Mouse (Mus musculus): ENCODE data around the gene Ccdc167.
"Not testable (repeated sequence)": the region's sequence is repeated elsewhere in the genome, so short reads cannot be mapped to it uniquely, and the experiment has no call there.

The Ccdc167 gene

GRCm38 (mm10) chr17:29719628-29720575 lies 3.1 kb upstream of the Ccdc167 start:
- peak; percentile 94 for DNase-seq (ENCODE audit: low read depth, low spot score)

- DNase-seq (ENCODE audit: low read depth, low spot score): peak; percentile 51
Observed at GRCm38 (mm10) chr17:29718660-29719059, 1.8 kb upstream of the Ccdc167 start.

- DNase-seq (ENCODE audit: low read depth, low spot score): not testable (repeated sequence)
Observed at GRCm38 (mm10) chr17:29713734-29714133, 3.1 kb downstream of the Ccdc167 start.

- DNase-seq (ENCODE audit: low read depth, low spot score): peak; percentile 81
Observed at GRCm38 (mm10) chr17:29712565-29712964, 4.3 kb downstream of the Ccdc167 start.

- DNase-seq (ENCODE audit: low read depth, low spot score): no peak
Observed at GRCm38 (mm10) chr17:29711745-29712431, 5.0 kb downstream of the Ccdc167 start.

GRCm38 (mm10) chr17:29711076-29711744 lies 5.6 kb downstream of the Ccdc167 start:
- DNase-seq (ENCODE audit: low read depth, low spot score): no peak

- no peak for DNase-seq (ENCODE audit: low read depth, low spot score)
Observed at GRCm38 (mm10) chr17:29710562-29711044, 6.2 kb downstream of the Ccdc167 start.

- no peak for DNase-seq (ENCODE audit: low read depth, low spot score)
Observed at GRCm38 (mm10) chr17:29708783-29709182, 8.1 kb downstream of the Ccdc167 start.

GRCm38 (mm10) chr17:29706981-29707545 lies 9.8 kb downstream of the Ccdc167 start:
- no peak for DNase-seq (ENCODE audit: low read depth, low spot score)

- no peak for DNase-seq (ENCODE audit: low read depth, low spot score)
Observed at GRCm38 (mm10) chr17:29705881-29706280, 11.0 kb downstream of the Ccdc167 start.

- peak; percentile 74 for DNase-seq (ENCODE audit: low read depth, low spot score)
Observed at GRCm38 (mm10) chr17:29704781-29705180, 12.1 kb downstream of the Ccdc167 start.

- no peak for DNase-seq (ENCODE audit: low read depth, low spot score)
Observed at GRCm38 (mm10) chr17:29702938-29703710, 13.7 kb downstream of the Ccdc167 start.

- no peak for DNase-seq (ENCODE audit: low read depth, low spot score)
Observed at GRCm38 (mm10) chr17:29700573-29700972, 16.3 kb downstream of the Ccdc167 start.

GRCm38 (mm10) chr17:29698421-29698820 lies 18.4 kb downstream of the Ccdc167 start:
- DNase-seq (ENCODE audit: low read depth, low spot score): peak; percentile 61

GRCm38 (mm10) chr17:29696940-29697339 lies 19.9 kb downstream of the Ccdc167 start:
- DNase-seq (ENCODE audit: low read depth, low spot score): no peak

GRCm38 (mm10) chr17:29694516-29694915 lies 22.3 kb downstream of the Ccdc167 start:
- no peak for DNase-seq (ENCODE audit: low read depth, low spot score)

GRCm38 (mm10) chr17:29693571-29693970 lies 23.3 kb downstream of the Ccdc167 start:
- no peak for DNase-seq (ENCODE audit: low read depth, low spot score)

- no peak for DNase-seq (ENCODE audit: low read depth, low spot score)
Observed at GRCm38 (mm10) chr17:29692827-29693226, 24.0 kb downstream of the Ccdc167 start.

GRCm38 (mm10) chr17:29690257-29690656 lies 26.6 kb downstream of the Ccdc167 start:
- DNase-seq (ENCODE audit: low read depth, low spot score): no peak

- no peak for DNase-seq (ENCODE audit: low read depth, low spot score)
Observed at GRCm38 (mm10) chr17:29688610-29689009, 28.2 kb downstream of the Ccdc167 start.

- no peak for DNase-seq (ENCODE audit: low read depth, low spot score)
Observed at GRCm38 (mm10) chr17:29687373-29687772, 29.5 kb downstream of the Ccdc167 start.
